Mouse (Mus musculus) heart, postnatal 10 days (tissue): ENCODE measurements around the gene Farp2. TPM values are rescaled to one million over a fixed set of nuclear protein-coding genes. Genes with fewer than 3 reads are reported as not detected.

Experiments
- total RNA-seq, 2 experiments: library from RNA; stranded (reverse); gene quantifications; 2 replicates each; pipeline ENCODE4 v1.2.3; 2021

Gene Farp2
- total RNA-seq, 2 experiments from 2014 or later: 16.5 to 18.6 TPM

Other genes with a start within 250 kb of the Farp2 start
- 10 to 100 TPM; 14.1 to 14.9 TPM for gene Mterf4, start 206.2 kb upstream of the Farp2 start, total RNA-seq
- gene Ppp1r7, start 169.2 kb upstream of the Farp2 start, total RNA-seq: 10 to 100 TPM; 29.9 to 35.2 TPM
- 1 to 10 TPM; 2.7 to 4.2 TPM for gene Pask, start 168.6 kb upstream of the Farp2 start, total RNA-seq
- not detected for gene Ano7, start 138.1 kb upstream of the Farp2 start, total RNA-seq
- 100 to 1,000 TPM; 347 to 363 TPM for gene Hdlbp, start 33.3 kb upstream of the Farp2 start, total RNA-seq
- gene Stk25, start 146.6 kb downstream of the Farp2 start, total RNA-seq: 100 to 1,000 TPM; 135 to 138 TPM
- gene Bok, start 173.6 kb downstream of the Farp2 start, total RNA-seq: 10 to 100 TPM; 10.2 to 10.4 TPM
- 10 to 100 TPM; 46.6 to 55.0 TPM for gene Atg4b, start 239.4 kb downstream of the Farp2 start, total RNA-seq
- gene Thap4, start 242.8 kb downstream of the Farp2 start, total RNA-seq: 10 to 100 TPM; 65.3 to 74.0 TPM